Mouse (Mus musculus) adrenal gland (tissue): ENCODE data around the gene Commd3.

Source experiments
- intact Hi-C: fragments of 180-260 bp; cut with DNase I; formaldehyde crosslinking; loops from one replicate; pipeline ENCODE4 v1.15.1; 2025

Commd3 gene

GRCm38 (mm10) chr2:18710356-18710755 lies 38.2 kb downstream of the Commd3 start:
- intact Hi-C loops: no loop called here

GRCm38 (mm10) chr2:18713071-18713470 lies 40.9 kb downstream of the Commd3 start:
- intact Hi-C loops: no loop called here

- intact Hi-C loops: no loop called here
Measured at GRCm38 (mm10) chr2:18714337-18714736, 42.2 kb downstream of the Commd3 start.

GRCm38 (mm10) chr2:18718521-18718920 lies 46.3 kb downstream of the Commd3 start:
- intact Hi-C loops: no loop called here

- intact Hi-C loops: no loop called here
Measured at GRCm38 (mm10) chr2:18722208-18722830, 50.1 kb downstream of the Commd3 start.

- intact Hi-C loops: no loop called here
Measured at GRCm38 (mm10) chr2:18724462-18724861, 52.3 kb downstream of the Commd3 start.
